Mouse (Mus musculus) brain, embryonic 14.5 days (tissue): ENCODE data around the gene Hps6. TPM values are rescaled to one million over a fixed set of nuclear protein-coding genes. Genes with fewer than 3 reads are reported as not detected.

Experiments
- DNase-seq: peaks from one replicate; pipeline ENCODE4 v3.0.0-alpha.2; 2011; ENCODE audit warnings: low read depth
- CTCF ChIP-seq: fragments of 200-500 bp; IDR thresholded peaks from 2 replicates; pipeline ENCODE4 v1.5.1; 2012; ENCODE audit warnings: inconsistent platforms, mild to moderate bottlenecking, moderate library complexity, borderline replicate concordance; ENCODE audit not compliant: insufficient read depth, insufficient read length; ENCODE audit errors: extremely low read depth
- POLR2A ChIP-seq: fragments of 200-500 bp; IDR thresholded peaks from 2 replicates; pipeline ENCODE4 v1.6.1; 2012; ENCODE audit warnings: mild to moderate bottlenecking, inconsistent platforms, borderline replicate concordance; ENCODE audit not compliant: poor library complexity, insufficient read depth, insufficient read length, severe bottlenecking; ENCODE audit errors: extremely low read depth
- polyA plus RNA-seq: library from polyadenylated mRNA; depleted of rRNA; stranded (reverse); fragments of >200 nt; gene quantifications from 2 replicates; pipeline ENCODE4 v1.2.3, GENCODE M21; 2012

Gene Hps6
- polyA plus RNA-seq, 1 experiment: 2.1 TPM

- TF ChIP-seq POLR2A (no peak), CTCF (no peak)
- no peak for DNase-seq
Measured at GRCm38 (mm10) chr19:46002279-46002678, 1.0 kb upstream of the Hps6 start.

- peak; percentile 13 for DNase-seq
Measured at GRCm38 (mm10) chr19:46004814-46005466, 1.6 kb downstream of the Hps6 start.

GRCm38 (mm10) chr19:46005680-46006079, 2.4 kb downstream of the Hps6 start:
- TF ChIP-seq POLR2A: no peak
- no peak for TF ChIP-seq CTCF
- DNase-seq: no peak

More at GRCm38 (mm10) chr19:46004814-46005466, 1.6 kb downstream of the Hps6 start:
- no peak for TF ChIP-seq CTCF
- no peak for TF ChIP-seq POLR2A

GRCm38 (mm10) chr19:46014572-46015178, 11.4 kb downstream of the Hps6 start:
- peak; percentile 91 for DNase-seq
- TF ChIP-seq POLR2A: no peak
- TF ChIP-seq CTCF: peak; percentile 97

- TF ChIP-seq CTCF (no peak), POLR2A (no peak)
- no peak for DNase-seq
Measured at GRCm38 (mm10) chr19:46016023-46016422, 12.7 kb downstream of the Hps6 start.

- no peak for DNase-seq
Measured at GRCm38 (mm10) chr19:46024959-46025358, 21.7 kb downstream of the Hps6 start.

GRCm38 (mm10) chr19:46026567-46026966, 23.3 kb downstream of the Hps6 start:
- TF ChIP-seq POLR2A: no peak
- no peak for TF ChIP-seq CTCF
- no peak for DNase-seq

More at GRCm38 (mm10) chr19:46024959-46025358, 21.7 kb downstream of the Hps6 start:
- TF ChIP-seq CTCF (no peak), POLR2A (no peak)

- TF ChIP-seq CTCF (peak; percentile 31; the same call in 1 of the 2 replicates), POLR2A (no peak)
- peak; percentile 26 for DNase-seq
Measured at GRCm38 (mm10) chr19:46028747-46029320, 25.5 kb downstream of the Hps6 start.

GRCm38 (mm10) chr19:46029652-46030051, 26.3 kb downstream of the Hps6 start:
- no peak for DNase-seq
- TF ChIP-seq POLR2A (no peak), CTCF (no peak)

GRCm38 (mm10) chr19:46030196-46030983, 27.1 kb downstream of the Hps6 start:
- TF ChIP-seq CTCF (no peak), POLR2A (no peak)

More at GRCm38 (mm10) chr19:46030196-46030983, 27.1 kb downstream of the Hps6 start:
- no peak for DNase-seq
